Mouse (Mus musculus) cortical plate, adult 2 months (tissue): Measurements from ENCODE around the gene Nprl3.

Experiments used
- CTCF ChIP-seq: fragments of 200-500 bp; IDR thresholded peaks from 2 replicates; pipeline ENCODE4 v1.5.1; 2011; ENCODE audit warnings: mild to moderate bottlenecking, control low read depth, low read length; ENCODE audit not compliant: insufficient read depth; ENCODE audit errors: extremely low read depth
- POLR2A ChIP-seq: fragments of 200-500 bp; IDR thresholded peaks from 2 replicates; pipeline ENCODE4 v1.6.1; 2011; ENCODE audit warnings: mild to moderate bottlenecking, low read length, control low read depth; ENCODE audit not compliant: insufficient read depth; ENCODE audit errors: extremely low read depth

DNA sequence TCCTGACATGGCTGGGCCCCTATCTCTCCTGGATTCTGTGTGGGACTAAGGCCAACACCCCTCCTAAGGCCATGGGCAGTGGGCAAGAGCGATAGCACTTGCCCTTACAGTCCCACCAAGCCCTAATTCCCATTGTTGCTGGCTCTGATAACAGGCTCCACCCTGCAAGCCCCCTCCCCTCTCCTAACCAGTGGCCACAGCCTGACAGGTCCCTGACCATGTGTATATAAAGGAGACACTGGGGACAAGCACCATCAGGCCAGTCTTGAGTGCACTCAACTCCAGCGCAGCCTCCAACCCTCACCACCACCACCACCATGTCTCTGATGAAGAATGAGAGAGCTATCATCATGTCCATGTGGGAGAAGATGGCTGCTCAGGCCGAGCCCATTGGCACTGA, 8.8 kb upstream of the Nprl3 start, which contains the start of gene Hba-x:
- TF ChIP-seq CTCF (no peak), POLR2A (no peak)
